Mouse (Mus musculus): ENCODE results near the gene Akr1b8. TPM values are rescaled to one million over a fixed set of nuclear protein-coding genes. Genes with fewer than 3 reads are reported as not detected.
"Not testable (repeated sequence)": the region's sequence is repeated elsewhere in the genome, so short reads cannot be mapped to it uniquely, and the experiment has no call there.

The Akr1b8 gene
- polyA plus RNA-seq, 1 experiment from 2014 or later = 5.6 TPM

DNA sequence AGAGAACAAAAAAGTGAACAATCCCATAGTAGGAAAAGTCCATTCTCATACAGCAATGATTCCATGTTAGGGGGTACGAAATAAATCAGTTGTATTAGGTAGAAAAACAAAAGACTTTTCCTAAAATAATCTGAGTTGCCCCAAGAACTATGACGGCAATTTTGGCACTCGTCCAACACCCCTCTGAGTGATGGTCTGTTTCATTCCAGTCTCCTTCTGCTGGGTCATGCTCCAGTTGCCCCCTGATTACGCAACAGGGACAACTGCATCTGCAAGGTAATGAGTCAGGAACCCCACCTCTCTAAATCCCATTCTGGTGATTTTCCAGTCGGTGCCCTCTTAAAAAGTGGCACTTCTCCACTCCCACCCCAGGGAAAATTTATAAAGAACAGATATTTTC lies 35.7 kb upstream of the Akr1b8 start:
- Histone ChIP-seq H3K9me3 (replicated peaks; ENCODE audit: control insufficient read depth, low read length) (no peaks in the 10 kb centered on the region), H3K27me3 (ENCODE audit: control insufficient read depth, insufficient read depth, low read length) (no peaks in the 10 kb centered on the region), H3K4me2 (ENCODE audit: low read depth, low read length) (peak overlapping the region; percentile 95), H3K4me1 (ENCODE audit: control insufficient read depth, insufficient read depth, low read length) (peaks cover 11% of the 10 kb centered on the region; the same call in 1 of the 2 replicates), H3K4me3 (replicated peaks; ENCODE audit: low read length) (peak overlapping the region; percentile 83), H3K27ac (ENCODE audit: low read length) (no peak overlapping the region), H3K36me3 (ENCODE audit: control insufficient read depth, insufficient read depth, low read length) (no peaks in the 10 kb centered on the region), H3K9ac (ENCODE audit: low read length) (no peak overlapping the region)
- no peak for ATAC-seq (ENCODE audit: insufficient read depth, low FRiP score)
- WGBS = 41% methylated on average over 5 of the region's 5 CpGs

DNA sequence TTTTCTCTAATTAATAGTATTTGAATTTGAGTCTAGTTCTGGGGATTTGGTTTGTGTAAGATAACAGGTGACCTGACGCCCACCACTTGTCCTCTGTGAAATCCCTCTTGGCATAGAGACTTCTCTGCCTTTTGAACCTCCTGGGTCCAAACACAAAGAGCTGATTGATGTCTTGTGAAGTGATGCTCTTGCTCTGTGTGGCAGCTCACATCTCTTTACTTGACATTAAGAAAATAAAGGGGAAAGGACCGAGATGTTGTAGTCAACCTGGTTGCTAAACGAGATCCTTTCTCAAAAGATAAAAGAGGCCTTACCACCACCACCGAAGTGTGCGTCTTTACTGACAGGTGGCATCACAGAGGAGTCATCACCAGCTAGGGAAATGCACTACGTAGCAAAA lies 35.3 kb upstream of the Akr1b8 start:
- peaks cover 11% of the 10 kb centered on the region; the same call in 1 of the 2 replicates for H3K4me1 ChIP-seq (ENCODE audit: control insufficient read depth, insufficient read depth, low read length)
- no peak overlapping the region for H3K4me3 ChIP-seq (replicated peaks; ENCODE audit: low read length)
- no peak overlapping the region for H3K27ac ChIP-seq (ENCODE audit: low read length)
- ATAC-seq (ENCODE audit: insufficient read depth, low FRiP score) = no peak
- H3K27me3 ChIP-seq (ENCODE audit: control insufficient read depth, insufficient read depth, low read length) = no peaks in the 10 kb centered on the region
- no peaks in the 10 kb centered on the region for H3K36me3 ChIP-seq (ENCODE audit: control insufficient read depth, insufficient read depth, low read length)
- H3K9ac ChIP-seq (ENCODE audit: low read length) = no peak overlapping the region
- no peaks in the 10 kb centered on the region for H3K9me3 ChIP-seq (replicated peaks; ENCODE audit: control insufficient read depth, low read length)
- 62% methylated on average over 6 of the region's 6 CpGs for WGBS
- H3K4me2 ChIP-seq (ENCODE audit: low read depth, low read length) = no peak overlapping the region

DNA sequence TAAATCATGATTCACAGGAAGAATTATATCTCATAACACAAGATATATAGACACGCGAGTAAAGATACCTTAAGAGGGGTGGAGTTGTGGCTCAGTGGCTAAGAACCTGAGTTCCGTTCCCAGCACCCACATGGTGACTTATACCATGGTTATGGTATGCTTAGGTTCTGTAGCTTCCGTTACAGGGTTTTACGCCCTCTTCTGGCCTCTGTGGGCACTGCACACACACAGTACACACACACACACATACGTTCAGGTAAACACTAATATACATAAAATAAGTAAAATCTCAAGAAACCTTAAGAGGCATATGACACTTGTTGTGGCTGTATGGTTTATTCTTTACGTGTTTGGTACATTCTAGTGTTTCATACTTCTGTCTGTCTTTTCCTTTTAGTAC lies 31.8 kb upstream of the Akr1b8 start:
- Histone ChIP-seq H3K27ac (ENCODE audit: low read length) (no peak overlapping the region), H3K4me1 (ENCODE audit: control insufficient read depth, insufficient read depth, low read length) (0 out of 2 replicates have a peak, but pooled peaks cover 2% of the 10 kb centered on the region), H3K4me2 (ENCODE audit: low read depth, low read length) (no peak overlapping the region), H3K4me3 (replicated peaks; ENCODE audit: low read length) (no peak overlapping the region), H3K9me3 (replicated peaks; ENCODE audit: control insufficient read depth, low read length) (no peaks in the 10 kb centered on the region), H3K9ac (ENCODE audit: low read length) (no peak overlapping the region), H3K36me3 (ENCODE audit: control insufficient read depth, insufficient read depth, low read length) (no peaks in the 10 kb centered on the region), H3K27me3 (ENCODE audit: control insufficient read depth, insufficient read depth, low read length) (no peaks in the 10 kb centered on the region)
- WGBS = 95% methylated on average over 7 of the region's 7 CpGs
- no peak for ATAC-seq (ENCODE audit: insufficient read depth, low FRiP score)

DNA sequence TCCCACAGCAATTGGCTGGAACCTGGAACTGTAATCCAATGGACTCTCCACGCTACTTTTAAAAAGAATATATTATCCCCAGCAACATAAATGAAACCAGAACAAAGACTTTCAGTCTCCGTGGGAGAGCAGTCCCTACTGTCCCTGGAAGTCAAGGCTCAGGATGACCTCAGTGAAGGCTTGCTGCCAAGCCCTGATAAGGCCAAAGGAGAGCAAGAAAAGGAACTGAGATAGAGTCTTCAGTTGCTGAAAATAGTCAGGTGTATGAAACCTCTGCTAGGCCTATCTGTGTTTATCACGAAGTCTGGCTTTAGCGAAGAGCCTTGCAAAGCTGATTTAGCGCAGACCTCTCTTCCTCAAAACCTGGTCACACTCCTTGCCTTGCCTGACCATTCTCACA lies 22.5 kb upstream of the Akr1b8 start:
- H3K4me2 ChIP-seq (ENCODE audit: low read depth, low read length) = no peak overlapping the region
- no peaks in the 10 kb centered on the region for H3K9me3 ChIP-seq (replicated peaks; ENCODE audit: control insufficient read depth, low read length)
- ATAC-seq (ENCODE audit: insufficient read depth, low FRiP score) = no peak
- no peaks in the 10 kb centered on the region for H3K4me1 ChIP-seq (ENCODE audit: control insufficient read depth, insufficient read depth, low read length)
- no peaks in the 10 kb centered on the region for H3K36me3 ChIP-seq (ENCODE audit: control insufficient read depth, insufficient read depth, low read length)
- H3K9ac ChIP-seq (ENCODE audit: low read length) = no peak overlapping the region
- WGBS = 86% methylated on average over 5 of the region's 5 CpGs
- H3K27me3 ChIP-seq (ENCODE audit: control insufficient read depth, insufficient read depth, low read length) = no peaks in the 10 kb centered on the region
- H3K27ac ChIP-seq (ENCODE audit: low read length) = no peak overlapping the region
- H3K4me3 ChIP-seq (replicated peaks; ENCODE audit: low read length) = no peak overlapping the region

DNA sequence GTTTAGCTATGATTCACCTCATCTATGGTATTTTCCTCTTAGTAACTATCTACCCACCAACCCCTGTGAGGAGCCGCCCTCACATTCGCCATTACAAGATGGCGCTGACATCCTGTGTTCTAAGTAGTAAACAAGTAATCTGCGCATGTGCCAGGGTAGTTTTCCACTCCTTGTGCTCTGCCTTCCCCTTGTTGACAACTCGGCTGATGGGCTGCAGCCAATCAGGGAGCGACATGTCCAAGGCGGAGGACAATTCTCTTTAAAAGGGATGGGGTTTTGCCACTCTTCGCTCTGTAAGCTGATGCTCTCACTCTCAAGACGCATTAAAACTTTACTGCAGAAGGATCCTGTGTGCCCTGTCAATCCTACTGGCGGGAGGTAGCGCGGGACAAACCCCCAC lies 22.1 kb upstream of the Akr1b8 start:
- WGBS = 80% methylated on average over 12 of the region's 12 CpGs
- not testable (repeated sequence) for H3K27ac ChIP-seq (ENCODE audit: low read length); H3K36me3 ChIP-seq (ENCODE audit: control insufficient read depth, insufficient read depth, low read length); H3K9me3 ChIP-seq (replicated peaks; ENCODE audit: control insufficient read depth, low read length); H3K4me1 ChIP-seq (ENCODE audit: control insufficient read depth, insufficient read depth, low read length); H3K27me3 ChIP-seq (ENCODE audit: control insufficient read depth, insufficient read depth, low read length); H3K4me2 ChIP-seq (ENCODE audit: low read depth, low read length); H3K9ac ChIP-seq (ENCODE audit: low read length); ATAC-seq (ENCODE audit: insufficient read depth, low FRiP score); H3K4me3 ChIP-seq (replicated peaks; ENCODE audit: low read length)

DNA sequence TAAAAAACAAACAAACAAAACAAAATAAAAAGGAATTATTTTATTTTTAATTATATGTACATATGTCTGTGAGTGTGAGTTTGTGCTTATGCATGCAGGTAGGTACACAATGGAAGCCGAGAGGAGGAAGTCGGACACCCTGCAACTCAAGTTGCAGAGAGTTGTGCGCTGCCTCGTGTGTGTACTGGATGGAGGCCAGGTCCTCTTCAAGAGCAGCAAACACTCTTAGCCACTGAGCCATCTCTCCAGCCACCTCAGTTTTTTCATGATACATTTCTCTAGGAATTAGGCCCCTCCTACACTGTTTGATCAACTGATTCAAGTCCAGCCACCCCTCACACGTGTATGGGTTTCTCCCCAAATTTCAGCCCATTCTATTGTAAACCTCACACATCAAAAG lies 19.2 kb upstream of the Akr1b8 start:
- no peaks in the 10 kb centered on the region for H3K4me1 ChIP-seq (ENCODE audit: control insufficient read depth, insufficient read depth, low read length)
- H3K9ac ChIP-seq (ENCODE audit: low read length) = no peak overlapping the region
- no peak overlapping the region for H3K4me3 ChIP-seq (replicated peaks; ENCODE audit: low read length)
- H3K27ac ChIP-seq (ENCODE audit: low read length) = no peak overlapping the region
- H3K4me2 ChIP-seq (ENCODE audit: low read depth, low read length) = no peak overlapping the region
- H3K36me3 ChIP-seq (ENCODE audit: control insufficient read depth, insufficient read depth, low read length) = no peaks in the 10 kb centered on the region
- no peaks in the 10 kb centered on the region for H3K9me3 ChIP-seq (replicated peaks; ENCODE audit: control insufficient read depth, low read length)
- no peak for ATAC-seq (ENCODE audit: insufficient read depth, low FRiP score)
- WGBS = 77% methylated on average over 5 of the region's 5 CpGs
- no peaks in the 10 kb centered on the region for H3K27me3 ChIP-seq (ENCODE audit: control insufficient read depth, insufficient read depth, low read length)

DNA sequence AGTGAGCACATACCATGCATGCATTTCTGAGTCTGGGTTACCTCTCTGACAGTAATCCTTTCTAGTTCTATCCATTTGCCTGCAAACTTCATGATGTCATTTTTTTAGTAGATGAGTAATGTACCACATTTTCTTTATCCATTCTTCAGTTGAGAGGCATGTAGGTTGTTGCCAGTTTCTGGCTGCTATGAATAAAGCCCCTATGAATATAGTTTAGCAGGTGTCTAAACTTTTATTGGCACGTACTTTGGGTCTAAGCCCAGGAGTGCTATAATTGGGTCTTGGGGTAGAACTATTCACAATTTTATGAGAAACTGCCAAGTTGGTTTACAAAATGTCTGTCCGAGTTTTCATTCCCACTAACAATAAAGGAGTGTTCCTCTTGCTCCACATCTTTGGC lies 16.1 kb upstream of the Akr1b8 start:
- Histone ChIP-seq H3K4me1 (ENCODE audit: control insufficient read depth, insufficient read depth, low read length) (no peaks in the 10 kb centered on the region), H3K4me2 (ENCODE audit: low read depth, low read length) (no peak overlapping the region), H3K27me3 (ENCODE audit: control insufficient read depth, insufficient read depth, low read length) (no peaks in the 10 kb centered on the region), H3K36me3 (ENCODE audit: control insufficient read depth, insufficient read depth, low read length) (no peaks in the 10 kb centered on the region), H3K27ac (ENCODE audit: low read length) (no peak overlapping the region), H3K9me3 (replicated peaks; ENCODE audit: control insufficient read depth, low read length) (no peaks in the 10 kb centered on the region), H3K4me3 (replicated peaks; ENCODE audit: low read length) (no peak overlapping the region), H3K9ac (ENCODE audit: low read length) (no peak overlapping the region)
- 73% methylated on average over 2 of the region's 2 CpGs for WGBS
- ATAC-seq (ENCODE audit: insufficient read depth, low FRiP score) = no peak

DNA sequence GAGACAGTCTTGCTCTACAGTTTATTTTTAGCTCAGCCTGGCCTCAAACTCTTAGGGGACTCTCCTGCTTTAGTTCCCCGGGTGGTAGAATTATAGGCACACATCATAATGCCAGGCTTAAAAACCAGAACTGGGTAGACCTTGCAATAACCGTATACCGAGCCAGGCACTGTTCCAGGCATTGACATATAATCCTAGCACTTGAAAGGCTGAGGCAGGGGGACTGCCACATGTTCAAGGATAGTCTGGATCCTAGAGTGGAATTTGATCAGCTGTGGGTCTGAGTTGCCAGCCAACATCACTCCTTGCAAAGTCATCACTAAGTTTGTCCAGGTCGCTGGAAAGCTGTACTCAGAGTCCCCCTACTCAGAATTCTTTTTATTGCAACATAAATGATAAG lies 11.9 kb upstream of the Akr1b8 start:
- 72% methylated on average over 4 of the region's 4 CpGs for whole genome bisulfite sequencing
- Histone ChIP-seq H3K9me3 (replicated peaks; ENCODE audit: control insufficient read depth, low read length) (no peaks in the 10 kb centered on the region), H3K4me2 (ENCODE audit: low read depth, low read length) (no peak overlapping the region), H3K36me3 (ENCODE audit: control insufficient read depth, insufficient read depth, low read length) (no peaks in the 10 kb centered on the region), H3K27me3 (ENCODE audit: control insufficient read depth, insufficient read depth, low read length) (no peaks in the 10 kb centered on the region), H3K4me1 (ENCODE audit: control insufficient read depth, insufficient read depth, low read length) (0 out of 2 replicates have a peak, but pooled peaks cover 4% of the 10 kb centered on the region), H3K9ac (ENCODE audit: low read length) (no peak overlapping the region), H3K27ac (ENCODE audit: low read length) (no peak overlapping the region), H3K4me3 (replicated peaks; ENCODE audit: low read length) (no peak overlapping the region)
- no peak for ATAC-seq (ENCODE audit: insufficient read depth, low FRiP score)

DNA sequence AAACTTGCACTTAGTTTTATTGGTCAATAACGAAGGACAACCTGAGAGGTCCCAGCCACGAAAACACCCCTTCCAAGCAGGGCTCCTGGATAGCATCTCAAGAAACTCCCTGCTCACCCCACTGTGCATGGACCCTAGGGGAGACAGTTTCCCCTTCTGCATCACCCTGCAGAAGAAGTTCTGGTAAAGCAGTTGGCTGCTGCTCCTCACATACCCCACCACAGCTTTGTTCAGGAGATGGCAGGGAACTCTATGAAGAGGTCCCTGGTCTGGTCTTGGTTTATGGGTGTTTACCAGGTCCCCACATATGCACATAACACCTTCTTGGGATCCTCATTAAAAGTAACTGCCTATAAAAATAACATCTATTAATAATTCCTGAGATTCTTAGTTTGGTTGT lies 11.4 kb upstream of the Akr1b8 start:
- H3K9ac ChIP-seq (ENCODE audit: low read length) = no peak overlapping the region
- H3K27me3 ChIP-seq (ENCODE audit: control insufficient read depth, insufficient read depth, low read length) = no peaks in the 10 kb centered on the region
- no peaks in the 10 kb centered on the region for H3K9me3 ChIP-seq (replicated peaks; ENCODE audit: control insufficient read depth, low read length)
- no peak overlapping the region for H3K4me3 ChIP-seq (replicated peaks; ENCODE audit: low read length)
- WGBS = 83% methylated on average over 2 of the region's 2 CpGs
- H3K4me1 ChIP-seq (ENCODE audit: control insufficient read depth, insufficient read depth, low read length) = 0 out of 2 replicates have a peak, but pooled peaks cover 4% of the 10 kb centered on the region
- H3K36me3 ChIP-seq (ENCODE audit: control insufficient read depth, insufficient read depth, low read length) = no peaks in the 10 kb centered on the region
- no peak overlapping the region for H3K4me2 ChIP-seq (ENCODE audit: low read depth, low read length)
- no peak overlapping the region for H3K27ac ChIP-seq (ENCODE audit: low read length)
- ATAC-seq (ENCODE audit: insufficient read depth, low FRiP score) = no peak

DNA sequence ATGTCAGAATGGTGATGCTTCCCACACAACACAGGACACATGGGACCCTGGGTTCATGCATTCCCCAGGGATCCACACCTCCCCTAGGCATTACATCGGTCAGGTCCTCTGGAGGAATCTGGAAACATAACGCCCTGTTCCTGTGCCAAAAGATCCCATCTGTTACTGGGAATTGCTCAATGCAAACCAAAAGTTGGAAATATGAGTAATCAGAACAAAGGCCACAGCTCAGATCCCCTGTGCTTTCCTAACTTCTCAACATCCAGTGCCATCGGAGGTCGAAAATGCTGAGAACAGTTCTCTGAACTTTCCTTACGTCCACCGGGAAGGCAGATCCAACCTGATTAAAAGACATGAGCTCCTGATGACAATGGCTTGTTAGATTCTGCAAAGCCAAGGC lies 10.5 kb upstream of the Akr1b8 start:
- H3K27ac ChIP-seq (ENCODE audit: low read length) = no peak overlapping the region
- 0 out of 2 replicates have a peak, but pooled peaks cover 4% of the 10 kb centered on the region for H3K4me1 ChIP-seq (ENCODE audit: control insufficient read depth, insufficient read depth, low read length)
- no peak for ATAC-seq (ENCODE audit: insufficient read depth, low FRiP score)
- no peak overlapping the region for H3K9ac ChIP-seq (ENCODE audit: low read length)
- H3K4me3 ChIP-seq (replicated peaks; ENCODE audit: low read length) = no peak overlapping the region
- no peak overlapping the region for H3K4me2 ChIP-seq (ENCODE audit: low read depth, low read length)
- WGBS = 81% methylated on average over 6 of the region's 6 CpGs
- H3K27me3 ChIP-seq (ENCODE audit: control insufficient read depth, insufficient read depth, low read length) = no peaks in the 10 kb centered on the region
- H3K9me3 ChIP-seq (replicated peaks; ENCODE audit: control insufficient read depth, low read length) = no peaks in the 10 kb centered on the region
- no peaks in the 10 kb centered on the region for H3K36me3 ChIP-seq (ENCODE audit: control insufficient read depth, insufficient read depth, low read length)

All from stomach, embryonic 16.5 days (tissue).